Mouse (Mus musculus) adrenal gland, postnatal 4 days (tissue): ENCODE results near the gene Btbd11. TPM values are rescaled to one million over a fixed set of nuclear protein-coding genes. Genes with fewer than 3 reads are reported as not detected.

ENCODE experiments used
- DNase-seq, 2 experiments: peaks; one replicate each; pipeline ENCODE4 v3.0.0; 2021 to 2022; ENCODE audit warnings: low spot score in 2 of 2, mixed read lengths in 2 of 2
- long read RNA-seq, 2 experiments: library from polyadenylated mRNA; stranded (forward); transcript quantifications; one replicate each; pipeline ENCODE4 v2.0.0; 2021
- total RNA-seq, 2 experiments: library from RNA; stranded (reverse); gene quantifications; 2 replicates each; pipeline ENCODE4 v1.2.3; 2021

Gene Btbd11
- total RNA-seq, result 1 to 10 TPM; 8.6 to 9.0 TPM
- long read RNA-seq, experiment 1, result 0 reads
- long read RNA-seq, experiment 2, full-length matches to known transcripts, result 2 of 8 reads
- long read RNA-seq, experiment 2, partial matches to known transcripts, result 4 of 8 reads
- long read RNA-seq, experiment 2, other reads (novel, unspliced or antisense), result 2 of 8 reads

DNA sequence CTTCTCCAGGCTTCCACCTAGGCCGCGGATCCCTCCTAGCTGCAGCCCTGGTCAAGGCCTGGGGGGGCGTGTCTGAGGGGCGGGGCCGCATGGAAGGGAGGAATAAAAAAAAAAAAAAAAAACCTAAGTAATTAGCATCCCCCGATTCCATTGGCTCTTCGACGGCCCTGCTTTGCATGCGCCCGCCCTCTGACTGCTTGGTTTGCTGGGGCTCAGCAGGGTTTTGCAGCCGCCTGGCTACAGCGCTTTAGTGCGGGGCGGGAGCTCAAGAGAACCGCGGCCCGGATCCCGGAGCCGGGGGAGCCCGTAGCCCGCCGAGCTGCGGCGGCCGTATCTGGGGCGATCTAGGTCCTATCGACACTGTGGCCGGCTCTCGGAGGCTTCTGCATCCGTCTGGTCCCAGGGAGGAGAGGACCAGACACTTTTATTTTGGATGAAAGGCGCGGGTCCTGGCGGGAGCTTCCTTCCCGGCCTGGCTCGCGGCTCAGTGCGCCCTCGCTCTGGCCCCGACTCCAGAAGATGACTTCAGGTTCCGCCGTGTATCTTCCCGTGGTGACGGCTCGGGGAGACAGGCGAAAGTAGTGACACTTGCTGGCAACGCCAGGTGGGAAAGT, at the start of gene Btbd11:
Gene Btbd11 (plus strand): TSS at position 210 of the 614 bp plus-strand sequence.
- DNase-seq, result peak; percentile 66 to 81

DNA sequence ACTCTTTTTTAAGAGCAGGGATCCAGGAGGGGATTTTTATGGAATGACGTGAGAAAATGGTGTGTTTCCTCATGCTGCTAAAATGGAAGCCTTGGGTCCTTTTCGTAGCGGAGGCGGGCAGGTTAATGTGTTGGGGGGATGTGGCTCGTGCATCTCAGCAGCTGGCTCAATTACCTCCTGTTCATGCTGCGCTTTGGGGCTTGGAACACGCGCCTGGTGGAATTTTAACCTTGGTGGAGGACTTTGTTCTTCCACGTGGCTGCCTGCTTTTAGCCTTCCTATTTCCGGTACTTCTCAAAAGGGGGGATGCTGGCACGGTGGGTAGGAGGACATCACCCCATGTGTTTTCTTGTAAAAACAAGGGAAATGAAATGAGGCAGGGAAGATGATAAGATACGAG, 47.9 kb upstream of the Btbd11 start:
- DNase-seq, result no peak

GRCm38 (mm10) chr10:85341867-85342266, 44.7 kb upstream of the Btbd11 start:
- DNase-seq, result no peak

GRCm38 (mm10) chr10:85347171-85347570, 39.4 kb upstream of the Btbd11 start:
- no peak for DNase-seq

GRCm38 (mm10) chr10:85352505-85352904, 34.1 kb upstream of the Btbd11 start:
- no peak for DNase-seq

GRCm38 (mm10) chr10:85354270-85354669, 32.3 kb upstream of the Btbd11 start:
- DNase-seq, result no peak

DNA sequence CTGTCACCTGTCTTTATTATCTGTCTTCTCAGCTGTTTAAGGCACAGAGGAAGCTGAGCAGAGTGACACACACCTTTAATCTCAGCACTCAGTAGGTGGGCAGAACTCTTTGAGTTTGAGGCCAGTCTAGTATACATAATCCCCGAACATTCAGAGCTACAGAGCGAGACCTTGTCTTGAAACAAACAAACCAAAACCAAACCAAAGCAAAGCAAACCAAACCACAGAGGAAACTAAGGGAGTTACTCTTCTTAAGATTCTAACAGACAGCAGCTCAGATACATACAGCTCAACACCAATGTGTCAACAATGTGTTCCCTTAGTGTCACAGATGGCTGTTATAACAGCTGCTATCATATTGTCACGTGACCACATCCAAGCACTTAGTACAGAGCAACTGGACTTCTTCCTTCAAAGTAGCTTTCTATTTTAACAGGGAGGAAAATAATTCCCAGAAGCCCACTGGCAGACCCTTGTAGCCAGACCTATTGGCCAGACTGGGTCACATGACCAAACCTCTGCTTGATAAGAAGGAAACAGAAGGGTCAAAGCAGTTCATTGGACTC, 27.0 kb upstream of the Btbd11 start:
- no peak for DNase-seq

DNA sequence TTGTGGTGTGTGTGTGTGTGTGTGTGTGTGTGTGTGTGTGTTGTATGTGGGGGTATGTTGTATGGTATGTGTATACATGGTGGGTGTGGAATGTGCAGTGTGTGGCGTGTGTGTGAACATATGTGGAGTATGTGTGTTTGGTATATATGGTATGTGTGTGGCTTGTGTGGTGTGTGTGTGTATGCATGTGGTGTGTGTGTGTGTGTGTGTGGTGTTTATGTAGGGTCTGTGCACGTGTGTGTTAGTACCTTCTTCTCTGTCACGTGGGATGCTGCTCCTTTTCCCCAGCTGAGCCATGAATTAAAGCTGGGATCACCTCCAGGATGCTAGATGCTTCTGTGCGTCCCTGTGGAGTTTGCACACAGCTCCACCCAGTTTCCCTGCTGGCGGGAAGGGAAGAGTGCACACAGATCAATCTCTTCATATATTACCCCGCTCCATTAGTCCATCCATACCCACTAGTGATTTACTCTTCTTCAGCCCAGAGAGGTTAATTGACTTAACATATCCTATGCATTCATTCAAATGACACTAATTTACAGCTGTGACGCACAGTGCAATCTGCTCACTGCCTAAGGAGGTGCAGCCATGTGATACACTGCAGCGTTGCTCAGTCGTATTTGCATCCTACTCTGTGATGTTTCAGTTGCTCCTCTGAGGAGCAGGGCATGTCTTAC, 23.7 kb upstream of the Btbd11 start:
- DNase-seq, result no peak

DNA sequence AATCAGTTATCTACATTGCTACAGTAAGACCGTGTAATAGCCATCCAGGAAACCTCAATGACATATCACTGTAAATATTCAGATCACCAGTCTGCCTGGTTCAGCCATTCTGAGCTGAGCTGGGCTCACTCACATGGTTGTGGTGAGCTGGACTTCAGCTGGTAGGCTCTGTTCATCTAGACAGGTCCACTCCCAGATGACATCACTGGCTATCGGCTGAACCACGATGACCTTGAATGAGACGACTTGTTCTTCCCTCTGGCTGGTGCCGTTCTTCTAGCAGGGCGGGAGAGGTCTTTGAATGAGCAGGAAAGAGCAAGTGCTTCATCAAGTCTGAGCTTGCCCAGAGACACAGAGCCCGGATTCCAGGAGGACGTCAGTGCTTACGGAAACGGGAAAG, 19.7 kb upstream of the Btbd11 start:
- no peak for DNase-seq

- no peak for DNase-seq
These were observed 15.3 kb upstream of the Btbd11 start for GRCm38 (mm10) chr10:85371309-85371708.

GRCm38 (mm10) chr10:85372108-85372507, 14.5 kb upstream of the Btbd11 start:
- no peak for DNase-seq

GRCm38 (mm10) chr10:85378972-85379371, 7.6 kb upstream of the Btbd11 start:
- no peak for DNase-seq

DNA sequence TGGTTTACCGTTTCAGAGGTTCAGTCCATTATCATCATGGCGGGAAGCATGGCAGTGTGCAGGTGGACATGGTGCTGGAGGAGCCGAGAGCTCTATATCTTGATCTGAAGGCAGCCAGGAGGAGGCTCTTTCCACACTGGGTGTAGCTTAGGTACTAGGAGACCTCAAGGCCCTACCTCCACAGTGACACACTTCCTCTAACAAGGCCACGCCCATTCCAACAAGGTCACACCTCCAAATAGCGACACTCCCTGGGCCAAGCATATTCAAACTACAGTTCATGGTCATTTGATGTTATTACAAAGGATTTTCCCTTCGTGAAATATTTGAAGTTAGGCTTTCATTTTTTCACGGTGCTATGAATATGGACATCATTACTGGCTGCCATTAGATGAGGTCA, 3.6 kb upstream of the Btbd11 start:
- DNase-seq, result no peak

DNA sequence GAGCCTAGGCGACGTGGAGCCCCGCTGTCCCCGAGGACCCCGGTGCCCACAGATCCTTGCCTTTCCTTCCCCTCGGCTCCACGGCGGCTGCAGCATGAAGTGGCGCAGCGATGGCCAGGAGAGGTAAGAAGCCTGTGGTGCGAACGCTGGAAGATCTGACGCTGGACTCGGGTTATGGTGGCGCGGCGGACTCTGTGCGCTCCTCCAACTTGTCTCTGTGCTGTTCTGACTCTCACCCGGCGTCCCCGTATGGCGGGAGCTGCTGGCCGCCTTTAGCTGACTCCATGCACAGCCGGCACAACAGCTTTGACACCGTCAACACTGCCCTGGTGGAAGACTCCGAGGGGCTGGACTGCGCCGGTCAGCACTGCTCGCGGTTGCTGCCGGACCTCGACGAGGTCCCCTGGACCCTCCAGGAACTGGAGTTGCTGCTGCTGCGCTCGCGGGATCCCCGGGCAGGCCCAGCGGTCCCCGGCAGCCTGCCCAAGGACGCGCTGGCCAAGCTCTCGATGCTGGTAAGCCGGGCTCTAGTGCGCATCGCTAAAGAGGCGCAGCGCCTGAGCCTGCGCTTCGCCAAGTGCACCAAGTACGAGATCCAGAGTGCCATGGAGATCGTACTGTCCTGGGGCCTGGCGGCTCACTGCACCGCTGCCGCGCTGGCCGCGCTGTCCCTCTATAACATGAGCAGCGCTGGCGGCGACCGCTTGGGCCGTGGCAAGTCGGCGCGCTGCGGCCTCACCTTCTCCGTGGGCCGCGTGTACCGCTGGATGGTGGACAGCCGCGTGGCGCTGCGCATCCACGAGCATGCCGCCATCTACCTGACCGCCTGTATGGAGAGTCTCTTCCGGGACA, 831 bp downstream of the Btbd11 start:
- DNase-seq, result peak; percentile 5 to 10

- DNase-seq, result no peak
These were observed 1.6 kb downstream of the Btbd11 start for GRCm38 (mm10) chr10:85388071-85388750.

GRCm38 (mm10) chr10:85388751-85389115, 2.1 kb downstream of the Btbd11 start:
- peak; percentile 9 to 18 for DNase-seq

DNA sequence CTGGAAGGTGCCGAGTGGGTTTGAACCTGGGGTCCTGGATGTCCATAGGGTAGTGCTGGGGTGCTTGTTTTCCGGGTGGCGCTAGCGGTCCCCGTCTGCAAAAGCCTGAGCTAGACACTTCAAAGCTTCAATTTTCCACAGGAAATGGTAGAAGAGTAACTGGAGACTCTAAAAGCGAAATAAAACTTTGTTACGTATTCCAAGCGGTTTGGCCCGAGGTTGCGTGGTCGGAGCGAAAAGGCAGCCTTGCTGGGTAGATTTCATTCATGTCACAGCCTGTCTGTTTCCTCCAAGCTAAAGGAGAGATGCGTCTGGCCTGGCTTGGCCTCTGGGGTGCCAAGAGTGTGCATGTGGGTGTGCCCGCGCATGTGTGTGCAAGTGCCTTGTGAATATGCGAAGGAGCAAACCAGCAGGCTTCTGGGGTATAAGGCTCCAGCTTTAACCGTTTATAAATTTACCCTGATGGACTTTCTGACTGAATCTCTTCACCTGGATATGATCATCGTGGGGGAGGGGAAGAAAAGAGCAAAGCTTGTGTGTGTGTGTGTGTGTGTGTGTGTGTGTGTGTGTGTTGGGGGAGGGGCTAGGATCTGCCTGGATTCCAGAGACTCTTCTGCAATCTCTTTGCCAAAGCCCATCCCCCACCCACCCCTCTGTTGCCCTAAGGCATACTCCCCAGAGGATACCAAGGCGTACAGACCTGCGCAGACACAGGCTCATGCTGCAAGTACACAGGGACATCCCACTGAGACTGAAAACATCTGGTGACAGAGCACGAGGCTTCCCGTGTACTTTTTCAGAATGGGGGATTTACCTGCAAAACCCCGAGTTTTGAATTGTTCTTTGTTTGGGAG, 2.9 kb downstream of the Btbd11 start:
- no peak for DNase-seq

GRCm38 (mm10) chr10:85393016-85393415, 6.4 kb downstream of the Btbd11 start:
- DNase-seq, result no peak

DNA sequence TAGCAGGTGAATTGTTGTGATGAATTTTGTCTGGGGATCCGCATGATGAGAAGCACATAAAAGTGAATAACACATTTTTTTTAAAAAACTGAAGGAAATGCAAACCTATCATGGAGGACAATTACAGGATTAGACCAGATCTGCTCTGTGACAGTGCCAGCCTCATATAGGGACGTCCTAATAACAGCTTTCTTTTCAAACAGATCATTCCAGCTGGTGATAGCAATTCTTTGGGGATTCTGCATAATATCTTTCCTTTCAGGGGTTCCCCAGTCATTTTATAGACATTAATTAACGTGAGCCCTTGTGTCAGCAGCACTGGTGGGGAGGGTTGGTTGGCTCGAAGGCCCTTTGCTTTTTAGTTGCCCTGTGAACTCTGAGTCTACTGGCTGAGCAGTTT, 7.9 kb downstream of the Btbd11 start:
- DNase-seq, result no peak

GRCm38 (mm10) chr10:85411120-85411519, 24.5 kb downstream of the Btbd11 start:
- no peak for DNase-seq
